7 mouse cellular contexts compared by ENCODE assay signal in genomic region chr4:122954680-122955411, GRCm38 (mm10). TPM values are rescaled to one million over a fixed set of nuclear protein-coding genes. Genes with fewer than 3 reads are reported as not detected.
DNase-seq lines count a peak whose midpoint lies in the region; ATAC-seq and TF ChIP-seq lines count a peak whose summit lies in the region.

No protein-coding gene starts in this region.

- H3K4me1 ChIP-seq in MEL (ENCODE audit: control insufficient read depth in 1 of 2, insufficient read depth in 2 of 2, low read length in 2 of 2): peaks cover 2 to 24% of the 10 kb centered on the region in 2 experiments; a peak in 3 of 4 replicates
- H3K4me1 ChIP-seq in hindbrain, embryonic 12.5 days: peaks cover 33% of the 10 kb centered on the region
- peaks cover 10% of the 10 kb centered on the region; the same call in 1 of the 2 replicates for H3K4me1 ChIP-seq in lung, postnatal 0 days (ENCODE audit: insufficient read depth, low read depth, low read length)
- peaks cover 13% of the 10 kb centered on the region for H3K4me1 ChIP-seq in thymus, adult 2 months (replicated peaks; ENCODE audit: control insufficient read depth, insufficient read depth, low read length)

- WGBS in hindbrain, embryonic 12.5 days: 69% methylated on average over 5 of the region's 5 CpGs
- 36% methylated on average over 5 of the region's 5 CpGs for WGBS in lung, postnatal 0 days
- 71% methylated on average over 5 of the region's 5 CpGs for WGBS in thymus, adult 2 months

- peaks cover 2% of the 10 kb centered on the region for H3K79me2 ChIP-seq in MEL (ENCODE audit: control insufficient read depth, insufficient read depth, low read length, poor library complexity)

- peak; percentile 33 for ATAC-seq in hindbrain, embryonic 12.5 days (ENCODE audit: low FRiP score)
- ATAC-seq in lung, postnatal 0 days: peak; percentile 80

- TF ChIP-seq EP300 in MEL (IDR thresholded peaks at IDR 0.05; ENCODE audit: low read depth in 1 of 2, low read length in 2 of 2): no peak
- TF ChIP-seq EP300 in lung, postnatal 0 days (IDR thresholded peaks at IDR 0.05): peak; percentile 66

- peak overlapping the region; percentile 27 for H3K27ac ChIP-seq in MEL (ENCODE audit: control insufficient read depth, low read depth, low read length)
- H3K27ac ChIP-seq in hindbrain, embryonic 12.5 days: peak overlapping the region; percentile 86
- 0 out of 2 replicates have a peak overlapping the region, but pooled peaks have one; percentile 20 for H3K27ac ChIP-seq in lung, postnatal 0 days (ENCODE audit: low read length)
- no peak overlapping the region for H3K27ac ChIP-seq in thymus, adult 2 months (ENCODE audit: control insufficient read depth, insufficient read depth, low read length)

- H3K9ac ChIP-seq in MEL (ENCODE audit: control insufficient read depth, low read depth, low read length, poor library complexity, severe bottlenecking): peak overlapping the region; percentile 17
- H3K9ac ChIP-seq in hindbrain, embryonic 12.5 days: peak overlapping the region; percentile 57
- no peak overlapping the region for H3K9ac ChIP-seq in lung, postnatal 0 days (replicated peaks; ENCODE audit: low read depth)

- no peaks in the 10 kb centered on the region for H3K27me3 ChIP-seq in MEL (ENCODE audit: control insufficient read depth in 1 of 2, insufficient read depth in 2 of 2, low read length in 2 of 2)
- no peaks in the 10 kb centered on the region for H3K27me3 ChIP-seq in hindbrain, embryonic 12.5 days
- peaks cover 31% of the 10 kb centered on the region for H3K27me3 ChIP-seq in lung, postnatal 0 days (replicated peaks; ENCODE audit: insufficient read depth, low read length)
- H3K27me3 ChIP-seq in thymus, adult 2 months (ENCODE audit: control insufficient read depth, insufficient read depth, low read length): no peaks in the 10 kb centered on the region

- H3K9me3 ChIP-seq in MEL (replicated peaks; ENCODE audit: insufficient read depth, low read length): no peaks in the 10 kb centered on the region
- H3K9me3 ChIP-seq in hindbrain, embryonic 12.5 days (replicated peaks): no peaks in the 10 kb centered on the region
- no peaks in the 10 kb centered on the region for H3K9me3 ChIP-seq in lung, postnatal 0 days (ENCODE audit: low read length)

- H3K36me3 ChIP-seq in MEL (ENCODE audit: control insufficient read depth in 1 of 2, insufficient read depth in 2 of 2, low read length in 2 of 2): peaks cover 3 to 24% of the 10 kb centered on the region in 2 experiments; a peak in 3 of 4 replicates
- H3K36me3 ChIP-seq in hindbrain, embryonic 12.5 days: peaks cover 22% of the 10 kb centered on the region
- H3K36me3 ChIP-seq in lung, postnatal 0 days (ENCODE audit: insufficient read depth, low read length): no peaks in the 10 kb centered on the region
- H3K36me3 ChIP-seq in thymus, adult 2 months (ENCODE audit: control insufficient read depth, insufficient read depth, low read length): no peaks in the 10 kb centered on the region

- TF ChIP-seq RAD21 in MEL (IDR thresholded peaks at IDR 0.05; ENCODE audit: low read depth, low read length): no peak

- TF ChIP-seq POLR2A in MEL (IDR thresholded peaks at IDR 0.05; ENCODE audit: control insufficient read depth in 1 of 2, insufficient read depth in 1 of 2, low read depth in 1 of 2, low read length in 2 of 2, poor library complexity in 1 of 2): no peak; a peak in 1 of 4 replicates
- TF ChIP-seq POLR2A in thymus, adult 2 months (IDR thresholded peaks at IDR 0.05; ENCODE audit: control insufficient read depth, extremely low read depth, insufficient read depth, low read length, poor library complexity): no peak

- peak overlapping the region; percentile 13 to 21; a peak in 3 of 4 replicates for H3K4me3 ChIP-seq in MEL (ENCODE audit: control insufficient read depth in 1 of 2, insufficient read depth in 1 of 2, low read depth in 2 of 2, low read length in 2 of 2)
- H3K4me3 ChIP-seq in hindbrain, embryonic 12.5 days: peak overlapping the region; percentile 21
- no peak overlapping the region for H3K4me3 ChIP-seq in lung, postnatal 0 days (ENCODE audit: low read depth, low read length)
- H3K4me3 ChIP-seq in thymus, adult 2 months (ENCODE audit: control insufficient read depth, insufficient read depth, low read length): no peak overlapping the region; the same call in 1 of the 2 replicates

- no peak for TF ChIP-seq CTCF in MEL (IDR thresholded peaks at IDR 0.05 in 2 of 3, conservative IDR thresholded peaks at IDR 0.05 in 1 of 3; ENCODE audit: control insufficient read depth in 1 of 3, insufficient read depth in 1 of 3, low read depth in 2 of 3, low read length in 3 of 3, poor library complexity in 1 of 3, severe bottlenecking in 1 of 3)
- no peak for TF ChIP-seq CTCF in lung, postnatal 0 days (IDR thresholded peaks at IDR 0.05)
- TF ChIP-seq CTCF in thymus, adult 2 months (IDR thresholded peaks at IDR 0.05; ENCODE audit: borderline replicate concordance, control insufficient read depth, extremely low read depth, insufficient read depth, low read length, poor library complexity): no peak

- H3K4me2 ChIP-seq in hindbrain, embryonic 12.5 days (replicated peaks): peak overlapping the region; percentile 51
- peak overlapping the region; percentile 27 for H3K4me2 ChIP-seq in lung, postnatal 0 days (replicated peaks; ENCODE audit: low read depth, low read length)

- DNase-seq in 3T3-L1 (ENCODE audit: low read depth, low spot score) (peak; percentile 14), MEL (ENCODE audit: low read depth, low spot score) (no peak)
- DNase-seq in lung, postnatal 0 days (ENCODE audit: low spot score): peak; percentile 87
- no peak for DNase-seq in thymus, adult 2 months
- no peak for DNase-seq in layer of hippocampus, postnatal 10 days (ENCODE audit: low spot score in 2 of 2)
- DNase-seq in c-Kit-positive CD71-positive TER-119-positive erythroid progenitor cells, embryonic 14.5 days (ENCODE audit: low spot score): no peak

TF ChIP-seq in MEL, 35 proteins besides CTCF, POLR2A, EP300 and RAD21:
- TF ChIP-seq E2F4 (IDR thresholded peaks at IDR 0.05; ENCODE audit: borderline replicate concordance, low read depth, low read length): no peak
- TF ChIP-seq CHD1 (IDR thresholded peaks at IDR 0.05; ENCODE audit: low read depth, low read length): no peak
- TF ChIP-seq TCF12 (IDR thresholded peaks at IDR 0.05; ENCODE audit: low read depth, low read length): no peak
- no peak for TF ChIP-seq GATA1 (IDR thresholded peaks at IDR 0.05; ENCODE audit: low read depth, low read length)
- TF ChIP-seq RCOR1 (IDR thresholded peaks at IDR 0.05; ENCODE audit: low read depth, low read length): no peak
- TF ChIP-seq ZNF384 (IDR thresholded peaks at IDR 0.05; ENCODE audit: low read depth, low read length): no peak
- 0 out of 2 replicates have a peak, but pooled peaks have one; percentile 44 for TF ChIP-seq MAX (IDR thresholded peaks at IDR 0.05; ENCODE audit: low read length)
- TF ChIP-seq TAL1 (IDR thresholded peaks at IDR 0.05; ENCODE audit: low read length): no peak
- TF ChIP-seq MYC (IDR thresholded peaks at IDR 0.05; ENCODE audit: low read depth, low read length): no peak
- TF ChIP-seq MYB (IDR thresholded peaks at IDR 0.05; ENCODE audit: low read depth, low read length): no peak
- TF ChIP-seq POLR2AphosphoS5 (IDR thresholded peaks at IDR 0.05; ENCODE audit: borderline replicate concordance, low read depth, low read length): 0 out of 2 replicates have a peak, but pooled peaks have one; percentile 47
- TF ChIP-seq JUND (IDR thresholded peaks at IDR 0.05; ENCODE audit: low read depth, low read length): no peak
- no peak for TF ChIP-seq POLR2AphosphoS2 (IDR thresholded peaks at IDR 0.05; ENCODE audit: low read length)
- no peak for TF ChIP-seq NELFE (IDR thresholded peaks at IDR 0.05; ENCODE audit: low read depth, low read length)

RNA-seq across cellular contexts. Expression of gene Mfsd2a, which starts 6.1 kb away (rescaled TPM):
- total RNA-seq in MEL (2012; rRNA removed): 8.4 and 14.3 TPM in 2 replicates
- 1 to 10 TPM in 1 of 2 experiments, not detected in 1; 8.8 TPM for polyA plus RNA-seq in MEL (2012; ENCODE audit: insufficient read depth in 1 of 2, insufficient read length in 2 of 2, low read depth in 1 of 2, low replicate concordance in 2 of 2, missing spikeins in 1 of 2)
- 28.5 and 28.7 TPM in 2 replicates for polyA plus RNA-seq in hindbrain, embryonic 12.5 days (2016; fragmentation: Nextera tagmentation; extraction: Ambion mirVana)
- 0.38 and 1.2 TPM in 2 replicates for polyA plus RNA-seq in lung, postnatal 0 days (2015; fragmentation: Nextera tagmentation; extraction: Ambion mirVana)
- 3.2 and 3.5 TPM in 2 replicates for polyA plus RNA-seq in thymus, adult 2 months (2012; rRNA removed)
- 10 to 100 TPM; 64.0 to 68.9 TPM for total RNA-seq in layer of hippocampus, postnatal 10 days (2021)

RNA-seq across cellular contexts. Expression of gene Mycl, which starts 40.6 kb away (rescaled TPM):
- total RNA-seq in MEL (2012; rRNA removed): not detected in 2 replicates
- polyA plus RNA-seq in MEL (2012; ENCODE audit: insufficient read depth in 1 of 2, insufficient read length in 2 of 2, low read depth in 1 of 2, low replicate concordance in 2 of 2, missing spikeins in 1 of 2): not detected
- 103 and 105 TPM in 2 replicates for polyA plus RNA-seq in hindbrain, embryonic 12.5 days (2016; fragmentation: Nextera tagmentation; extraction: Ambion mirVana)
- polyA plus RNA-seq in lung, postnatal 0 days (2015; fragmentation: Nextera tagmentation; extraction: Ambion mirVana): 6.0 and 8.1 TPM in 2 replicates
- polyA plus RNA-seq in thymus, adult 2 months (2012; rRNA removed): 4.3 and 5.2 TPM in 2 replicates
- 10 to 100 TPM; 53.5 to 59.1 TPM for total RNA-seq in layer of hippocampus, postnatal 10 days (2021)

Comparison
In these comparisons a context has a peak if more than half of its experiments do, and no peak if none do; other contexts are left out.
1. DNase-seq: peak in 3T3-L1 (single experiment) and lung, postnatal 0 days (single experiment); none in MEL (single experiment), thymus, adult 2 months (single experiment), layer of hippocampus, postnatal 10 days (0 of 2) and c-Kit-positive CD71-positive TER-119-positive erythroid progenitor cells, embryonic 14.5 days (single experiment).
2. H3K4me3 ChIP-seq: peak in MEL (2 of 2) and hindbrain, embryonic 12.5 days (single experiment); none in lung, postnatal 0 days (single experiment) and thymus, adult 2 months (single experiment).
3. RNA of gene Mycl, which starts 40.6 kb away (polyA plus RNA-seq): 103 to 105 TPM in hindbrain, embryonic 12.5 days; 6.0 to 8.1 TPM in lung, postnatal 0 days, 4.3 to 5.2 TPM in thymus, adult 2 months and not detected in MEL; every median in the first group is over 10 times any median in the second.